ENCODE assay signal across 25 mouse cellular contexts in the genomic region with DNA sequence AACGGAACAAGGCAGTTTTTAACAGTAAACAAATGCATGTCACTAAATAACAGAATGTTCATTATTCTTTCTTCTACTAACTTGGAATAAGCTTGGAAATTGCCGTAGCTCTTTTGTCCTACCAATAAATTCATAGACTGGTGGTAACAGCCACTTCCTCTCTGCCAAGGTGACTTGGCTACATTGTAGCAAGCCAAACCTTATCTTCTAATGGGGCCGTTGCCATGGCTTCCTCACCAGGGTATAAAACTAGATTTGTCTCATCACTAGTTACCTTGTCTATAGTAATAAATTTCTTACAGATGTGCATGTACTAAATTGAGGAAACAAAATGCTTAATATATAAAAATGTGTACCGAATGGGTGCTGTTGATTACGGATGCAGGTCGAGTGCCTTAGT.
DNase-seq lines count a peak whose midpoint lies in the region; ATAC-seq and TF ChIP-seq lines count a peak whose summit lies in the region.
"Had no signal": no experiment of that assay in that cellular context is flagged by ENCODE, and none has a peak within 500 bp of the region (broad histone marks: within the 10 kb centered on the region; RNA-seq: fewer than 3 reads in every experiment).

No protein-coding gene starts in this region.

- no peak for TF ChIP-seq CTCF in MEL (IDR thresholded peaks at IDR 0.05 in 2 of 3, conservative IDR thresholded peaks at IDR 0.05 in 1 of 3; ENCODE audit: control insufficient read depth in 1 of 3, insufficient read depth in 1 of 3, low read depth in 2 of 3, low read length in 3 of 3, poor library complexity in 1 of 3, severe bottlenecking in 1 of 3)

- H3K36me3 ChIP-seq in heart, embryonic 12.5 days: no peaks in the 10 kb centered on the region
- peaks cover 0 to 7% of the 10 kb centered on the region in 2 experiments; a peak in 2 of 4 replicates for H3K36me3 ChIP-seq in MEL (ENCODE audit: control insufficient read depth in 1 of 2, insufficient read depth in 2 of 2, low read length in 2 of 2)
- H3K36me3 ChIP-seq: G1E had no signal

- H3K4me1 ChIP-seq in heart, embryonic 12.5 days (replicated peaks): 0 out of 2 replicates have a peak, but pooled peaks cover 6% of the 10 kb centered on the region
- peaks cover 0 to 4% of the 10 kb centered on the region in 2 experiments; a peak in 2 of 4 replicates for H3K4me1 ChIP-seq in MEL (ENCODE audit: control insufficient read depth in 1 of 2, insufficient read depth in 2 of 2, low read length in 2 of 2)

- TF ChIP-seq POLR2A in MEL (IDR thresholded peaks at IDR 0.05; ENCODE audit: control insufficient read depth in 1 of 2, insufficient read depth in 1 of 2, low read depth in 1 of 2, low read length in 2 of 2, poor library complexity in 1 of 2): no peak

- no peak overlapping the region for H3K9ac ChIP-seq in heart, embryonic 12.5 days
- no peak overlapping the region for H3K9ac ChIP-seq in MEL (ENCODE audit: control insufficient read depth, low read depth, low read length, poor library complexity, severe bottlenecking)

- WGBS in heart, embryonic 12.5 days: 79% methylated on average over 6 of the region's 6 CpGs

- H3K4me2 ChIP-seq in heart, embryonic 12.5 days: no peak overlapping the region

- no peak for ATAC-seq in heart, embryonic 12.5 days (ENCODE audit: insufficient number of reproducible peaks, low FRiP score)
- ATAC-seq: activated CD4-positive, CD25-positive, alpha-beta regulatory T cell, adult 4 months; CD4-positive, CD25-positive, alpha-beta regulatory T cell, adult 4 months; Patski had no signal

- no peak for TF ChIP-seq RAD21 in MEL (IDR thresholded peaks at IDR 0.05; ENCODE audit: low read depth, low read length)

- H3K27me3 ChIP-seq in heart, embryonic 12.5 days (replicated peaks): no peaks in the 10 kb centered on the region
- H3K27me3 ChIP-seq in MEL (ENCODE audit: control insufficient read depth in 1 of 2, insufficient read depth in 2 of 2, low read length in 2 of 2): no peaks in the 10 kb centered on the region
- H3K27me3 ChIP-seq: CH12.LX, Patski had no signal

- no peak overlapping the region for H3K27ac ChIP-seq in heart, embryonic 12.5 days (ENCODE audit: poor library complexity, severe bottlenecking)
- no peak overlapping the region for H3K27ac ChIP-seq in MEL (ENCODE audit: control insufficient read depth, low read depth, low read length)

- H3K79me2 ChIP-seq in MEL (ENCODE audit: control insufficient read depth, insufficient read depth, low read length, poor library complexity): no peaks in the 10 kb centered on the region

- TF ChIP-seq EP300 in MEL (IDR thresholded peaks at IDR 0.05; ENCODE audit: low read depth in 1 of 2, low read length in 2 of 2): peak in 1 of 2 experiments; percentile 17; a peak in 2 of 4 replicates

- DNase-seq in heart, adult 11 months: peak; percentile 24
- DNase-seq in 416B (ENCODE audit: low read depth): peak; percentile 3
- peak; percentile 70 for DNase-seq in MEL (ENCODE audit: low read depth, low spot score)
- peak; percentile 11 for DNase-seq in MEL-GATA-1-ER (ENCODE audit: extremely low read depth, low read depth)
- DNase-seq in lung, postnatal 14 days: no peak
- DNase-seq in kidney, adult 18-20 months: no peak
- DNase-seq in cerebellum, adult 18-20 months: no peak
- DNase-seq: adrenal gland, adult 2 months; adrenal gland, adult 8-10 months; adrenal gland, postnatal 10 days; adrenal gland, postnatal 14 days; adrenal gland, postnatal 25 days; adrenal gland, postnatal 36 days; B cell, adult 2 months; cerebellum, adult 11 months; cerebellum, adult 11-12 months; cerebellum, adult 2 months; cerebellum, adult 8-10 months; cerebellum, adult 9-10 months had no signal

- H3K9me3 ChIP-seq in heart, embryonic 12.5 days (replicated peaks): no peaks in the 10 kb centered on the region
- H3K9me3 ChIP-seq in MEL (replicated peaks; ENCODE audit: insufficient read depth, low read length): no peaks in the 10 kb centered on the region

- no peak overlapping the region for H3K4me3 ChIP-seq in heart, embryonic 12.5 days
- no peak overlapping the region for H3K4me3 ChIP-seq in MEL (ENCODE audit: control insufficient read depth in 1 of 2, insufficient read depth in 1 of 2, low read depth in 2 of 2, low read length in 2 of 2)

TF ChIP-seq in MEL, 35 proteins besides CTCF, POLR2A, EP300 and RAD21:
- TF ChIP-seq GATA1 (IDR thresholded peaks at IDR 0.05; ENCODE audit: low read depth, low read length) (peak; percentile 67; the same call in 1 of the 2 replicates), CHD1 (IDR thresholded peaks at IDR 0.05; ENCODE audit: low read depth, low read length) (no peak)

Comparison
In these comparisons a context has a peak if more than half of its experiments do, and no peak if none do; other contexts are left out.
1. DNase-seq: peak in heart, adult 11 months (single experiment), 416B (single experiment), MEL (single experiment) and MEL-GATA-1-ER (single experiment); none in lung, postnatal 14 days (single experiment), kidney, adult 18-20 months (single experiment) and cerebellum, adult 18-20 months (0 of 2).